Mouse (Mus musculus): ENCODE data around the gene Klf17.

DNA sequence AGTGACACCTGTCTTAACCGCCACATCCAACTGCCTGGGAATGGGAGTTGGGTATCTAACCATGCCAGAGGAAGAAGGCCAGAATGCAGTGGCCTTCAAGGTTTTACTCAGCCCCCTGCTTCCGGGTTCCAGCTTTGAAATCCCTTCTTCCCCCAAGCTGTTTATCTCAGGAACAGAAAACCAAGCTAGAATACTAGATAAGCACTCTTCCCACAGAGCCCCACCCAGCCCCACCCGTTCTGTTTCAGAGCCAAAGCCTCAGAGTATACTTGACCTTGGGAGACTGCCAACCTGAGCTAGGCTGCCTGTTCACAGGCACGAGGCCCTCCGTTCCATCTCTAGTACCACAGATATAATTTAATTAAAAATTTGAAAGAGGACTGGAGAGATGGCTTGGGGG lies 41.5 kb upstream of the Klf17 start:
- no peak for TF ChIP-seq POLR2A (IDR thresholded peaks at IDR 0.05; ENCODE audit: insufficient read depth, low read length)
- TF ChIP-seq CTCF (IDR thresholded peaks at IDR 0.05; ENCODE audit: low read depth, low read length): no peak
- no peak for TF ChIP-seq EP300 (IDR thresholded peaks at IDR 0.05; ENCODE audit: insufficient read depth, low read depth, low read length)

Measured in ES-Bruce4 (cell line).